Mouse (Mus musculus): ENCODE measurements around the gene Olfr49. TPM values are rescaled to one million over a fixed set of nuclear protein-coding genes. Genes with fewer than 3 reads are reported as not detected.
A peak's percentile ranks its signal among the peaks of the same experiment; 100 is the strongest.

The Olfr49 gene
- polyA plus RNA-seq, 1 experiment from 2014 or later, result not detected

- Histone ChIP-seq H3K4me3 (replicated peaks) (peak overlapping the region; percentile 73), H3K27ac (peak overlapping the region; percentile 53; the same call in 1 of the 2 replicates), H3K27me3 (replicated peaks) (no peaks in the 10 kb centered on the region), H3K9ac (peak overlapping the region; percentile 50; the same call in 1 of the 2 replicates), H3K4me1 (peaks cover 9% of the 10 kb centered on the region), H3K36me3 (peaks cover 8% of the 10 kb centered on the region; the same call in 1 of the 2 replicates), H3K4me2 (peak overlapping the region; percentile 76), H3K9me3 (no peaks in the 10 kb centered on the region)
- ATAC-seq (ENCODE audit: insufficient read depth, low FRiP score, low read depth), result no peak
- WGBS, result 21% methylated on average over 8 of the region's 8 CpGs
Observed at GRCm38 (mm10) chr14:54259722-54260085, 25.0 kb downstream of the Olfr49 start.

DNA sequence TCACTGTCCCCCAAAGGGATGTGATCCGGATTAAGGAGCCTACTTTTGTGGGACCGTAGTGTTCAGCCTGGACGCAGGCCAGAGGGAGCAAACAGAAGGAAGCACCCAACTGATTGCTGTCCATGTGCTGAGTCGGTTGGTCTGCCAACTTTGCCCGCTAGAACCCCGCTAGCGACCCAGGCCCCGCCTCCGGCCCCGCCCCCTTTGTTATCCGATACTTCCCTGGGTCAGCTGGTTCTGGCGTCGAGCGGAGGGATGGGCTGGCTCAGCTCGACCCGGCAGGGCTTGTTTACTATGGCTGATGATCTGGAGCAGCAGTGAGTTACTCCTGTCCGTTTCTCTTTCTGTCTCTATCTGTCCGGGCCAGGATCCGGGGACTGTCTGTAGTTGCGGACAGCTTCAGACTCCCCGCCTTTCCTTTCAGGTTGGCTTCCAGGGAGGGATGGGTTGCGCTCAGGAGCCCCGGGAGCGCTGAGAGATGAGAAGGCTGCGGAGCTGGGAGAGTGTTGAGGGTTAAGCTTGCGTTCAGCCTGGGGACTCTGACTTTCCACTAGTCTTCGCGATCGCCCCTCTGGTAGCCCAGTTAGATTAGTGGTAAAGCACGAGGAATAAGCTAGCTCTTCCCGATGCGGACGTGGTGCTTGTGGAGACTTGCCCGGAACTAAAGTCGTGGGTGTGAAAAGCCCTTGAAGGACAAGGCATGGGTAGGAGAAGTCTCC, 25.6 kb downstream of the Olfr49 start:
- under 1% methylated on average over 35 of the region's 35 CpGs for WGBS
- peak overlapping the region; percentile 76 for H3K4me2 ChIP-seq
- H3K36me3 ChIP-seq, result peaks cover 8% of the 10 kb centered on the region; the same call in 1 of the 2 replicates

DNA sequence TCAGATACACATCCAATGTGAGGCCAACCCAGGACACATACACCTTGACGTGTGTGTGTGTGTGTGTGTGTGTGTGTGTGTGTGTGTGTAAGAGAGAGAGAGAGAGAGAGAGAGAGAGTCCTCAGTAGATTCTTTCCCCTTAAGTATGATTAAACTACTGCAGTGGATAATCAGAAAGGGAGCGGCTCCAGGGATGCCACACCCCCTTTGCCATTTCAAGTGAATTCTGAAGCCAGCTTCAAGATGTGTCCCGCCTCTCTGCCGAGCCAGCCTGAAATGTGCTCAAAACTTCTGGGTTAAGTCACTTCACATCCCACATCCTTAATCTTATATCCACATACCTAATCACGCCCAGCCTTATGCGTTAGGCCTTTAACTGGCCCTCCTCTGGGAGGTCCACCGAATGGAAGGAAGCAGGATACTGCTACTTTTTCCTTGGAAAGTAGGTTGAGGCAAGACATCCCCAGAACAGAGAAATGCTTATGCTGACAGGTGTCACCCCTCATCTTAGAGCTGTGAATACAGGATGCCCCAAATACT, 26.5 kb downstream of the Olfr49 start:
- 59% methylated on average over 7 of the region's 7 CpGs for WGBS
- Histone ChIP-seq H3K36me3 (peaks cover 8% of the 10 kb centered on the region; the same call in 1 of the 2 replicates), H3K4me1 (peaks cover 9% of the 10 kb centered on the region), H3K9ac (no peak overlapping the region), H3K4me2 (peak overlapping the region; percentile 76), H3K27ac (no peak overlapping the region), H3K4me3 (replicated peaks) (no peak overlapping the region), H3K9me3 (no peaks in the 10 kb centered on the region), H3K27me3 (replicated peaks) (no peaks in the 10 kb centered on the region)
- ATAC-seq (ENCODE audit: insufficient read depth, low FRiP score, low read depth), result no peak

More for the DNA sequence above, 25.6 kb downstream of the Olfr49 start:
- Histone ChIP-seq H3K27me3 (replicated peaks) (no peaks in the 10 kb centered on the region), H3K9ac (peak overlapping the region; percentile 50), H3K4me3 (replicated peaks) (peak overlapping the region; percentile 73), H3K27ac (peak overlapping the region; percentile 53; the same call in 1 of the 2 replicates), H3K4me1 (peaks cover 9% of the 10 kb centered on the region), H3K9me3 (no peaks in the 10 kb centered on the region)
- ATAC-seq (ENCODE audit: insufficient read depth, low FRiP score, low read depth), result peak; percentile 96

GRCm38 (mm10) chr14:54254670-54255202, 30.0 kb downstream of the Olfr49 start:
- Histone ChIP-seq H3K9ac (no peak overlapping the region), H3K4me2 (peak overlapping the region; percentile 66), H3K27ac (peak overlapping the region; percentile 84; the same call in 1 of the 2 replicates), H3K9me3 (no peaks in the 10 kb centered on the region), H3K4me1 (peaks cover 24% of the 10 kb centered on the region), H3K27me3 (replicated peaks) (no peaks in the 10 kb centered on the region), H3K4me3 (replicated peaks) (peak overlapping the region; percentile 58), H3K36me3 (no peaks in the 10 kb centered on the region)
- 54% methylated on average over 12 of the region's 12 CpGs for WGBS
- no peak for ATAC-seq (ENCODE audit: insufficient read depth, low FRiP score, low read depth)

GRCm38 (mm10) chr14:54253741-54254291, 30.9 kb downstream of the Olfr49 start, which contains the start of the genes Dad1 and Abhd4:
Gene Dad1, minus strand, starts transcription at chr14:54254104.
Gene Abhd4, plus strand, starts transcription at chr14:54254188.
- peaks cover 26% of the 10 kb centered on the region; the same call in 1 of the 2 replicates for H3K4me1 ChIP-seq
- H3K9ac ChIP-seq, result peak within 1 kb of the TSS; percentile 43
- no peaks in the 10 kb centered on the region for H3K27me3 ChIP-seq (replicated peaks)
- H3K9me3 ChIP-seq, result no peaks in the 10 kb centered on the region
- peak; percentile 99 for ATAC-seq (ENCODE audit: insufficient read depth, low FRiP score, low read depth)
- peak within 1 kb of the TSS; percentile 58 for H3K4me3 ChIP-seq (replicated peaks)
- H3K36me3 ChIP-seq, result no peaks in the 10 kb centered on the region
- peak within 1 kb of the TSS; percentile 84 for H3K27ac ChIP-seq
- WGBS, result under 1% methylated on average over 39 of the region's 39 CpGs
- peak within 1 kb of the TSS; percentile 66 for H3K4me2 ChIP-seq

DNA sequence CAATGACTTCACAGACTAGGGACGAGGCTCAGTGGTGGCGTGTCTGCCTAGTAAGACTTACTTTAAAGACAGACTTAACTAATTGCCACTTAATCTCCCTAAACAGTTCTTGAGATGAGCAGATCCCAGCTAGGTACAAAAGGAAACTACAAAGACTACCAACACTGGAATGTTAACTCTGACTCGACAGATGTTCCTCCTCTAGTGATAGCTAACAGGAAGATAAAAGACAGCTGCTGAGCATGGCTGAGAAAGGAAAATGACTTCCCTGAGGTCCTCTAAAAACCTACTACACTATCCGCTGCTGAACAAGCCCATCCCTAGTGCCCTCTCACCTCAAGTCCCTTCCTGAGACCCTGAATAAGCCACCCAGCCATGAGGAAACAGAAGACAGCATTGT, 34.6 kb downstream of the Olfr49 start:
- H3K4me3 ChIP-seq (replicated peaks), result no peak overlapping the region
- no peak overlapping the region for H3K9ac ChIP-seq
- peaks cover 26% of the 10 kb centered on the region; the same call in 1 of the 2 replicates for H3K4me1 ChIP-seq
- 45% methylated on average over 4 of the region's 4 CpGs for WGBS
- H3K4me2 ChIP-seq, result no peak overlapping the region
- H3K36me3 ChIP-seq, result no peaks in the 10 kb centered on the region; the same call in 1 of the 2 replicates
- no peak for ATAC-seq (ENCODE audit: insufficient read depth, low FRiP score, low read depth)
- H3K9me3 ChIP-seq, result no peaks in the 10 kb centered on the region
- no peaks in the 10 kb centered on the region for H3K27me3 ChIP-seq (replicated peaks)
- no peak overlapping the region for H3K27ac ChIP-seq

GRCm38 (mm10) chr14:54249326-54249725, 35.4 kb downstream of the Olfr49 start:
- Histone ChIP-seq H3K4me2 (no peak overlapping the region), H3K27me3 (replicated peaks) (no peaks in the 10 kb centered on the region), H3K36me3 (no peaks in the 10 kb centered on the region; the same call in 1 of the 2 replicates), H3K9ac (no peak overlapping the region), H3K4me3 (replicated peaks) (no peak overlapping the region), H3K27ac (no peak overlapping the region), H3K4me1 (peaks cover 26% of the 10 kb centered on the region; the same call in 1 of the 2 replicates), H3K9me3 (no peaks in the 10 kb centered on the region)
- no peak for ATAC-seq (ENCODE audit: insufficient read depth, low FRiP score, low read depth)
- 48% methylated on average over 9 of the region's 9 CpGs for WGBS

- Histone ChIP-seq H3K27ac (no peak overlapping the region), H3K4me3 (replicated peaks) (no peak overlapping the region), H3K36me3 (peaks cover 19% of the 10 kb centered on the region), H3K4me1 (peaks cover 16% of the 10 kb centered on the region; the same call in 1 of the 2 replicates), H3K9ac (no peak overlapping the region), H3K27me3 (replicated peaks) (no peaks in the 10 kb centered on the region), H3K9me3 (no peaks in the 10 kb centered on the region), H3K4me2 (no peak overlapping the region)
- no peak for ATAC-seq (ENCODE audit: insufficient read depth, low FRiP score, low read depth)
- 84% methylated on average over 3 of the region's 3 CpGs for WGBS
Observed at GRCm38 (mm10) chr14:54246232-54246631, 38.5 kb downstream of the Olfr49 start.

GRCm38 (mm10) chr14:54244183-54244582, 40.6 kb downstream of the Olfr49 start:
- Histone ChIP-seq H3K36me3 (peaks cover 27% of the 10 kb centered on the region), H3K4me3 (replicated peaks) (no peak overlapping the region), H3K27ac (no peak overlapping the region), H3K9ac (no peak overlapping the region), H3K4me2 (no peak overlapping the region), H3K9me3 (no peaks in the 10 kb centered on the region), H3K27me3 (replicated peaks) (no peaks in the 10 kb centered on the region), H3K4me1 (0 out of 2 replicates have a peak, but pooled peaks cover under 1% of the 10 kb centered on the region)
- no peak for ATAC-seq (ENCODE audit: insufficient read depth, low FRiP score, low read depth)
- 68% methylated on average over 3 of the region's 3 CpGs for WGBS

DNA sequence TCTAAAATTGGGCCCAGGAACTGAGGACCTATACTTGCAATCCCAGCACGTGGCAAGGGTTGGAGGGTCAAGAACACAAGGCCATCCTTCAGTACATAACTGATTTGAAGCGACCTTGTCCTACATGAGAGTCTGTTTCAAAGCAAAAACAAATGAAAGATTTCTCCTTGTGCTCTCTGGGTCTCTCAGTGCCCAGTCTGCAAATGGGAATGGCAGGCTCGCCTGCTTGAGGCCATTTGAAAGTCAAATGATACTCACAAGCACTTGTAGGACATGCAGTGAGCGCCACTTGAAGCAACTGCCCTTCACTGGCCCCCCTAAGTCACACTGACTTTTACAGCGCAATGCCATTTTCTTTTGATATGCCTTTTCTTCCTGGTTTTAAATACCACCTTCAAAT, 44.2 kb downstream of the Olfr49 start:
- H3K4me2 ChIP-seq, result no peak overlapping the region
- H3K9ac ChIP-seq, result no peak overlapping the region
- no peaks in the 10 kb centered on the region for H3K4me1 ChIP-seq
- ATAC-seq (ENCODE audit: insufficient read depth, low FRiP score, low read depth), result no peak
- peaks cover 30% of the 10 kb centered on the region for H3K36me3 ChIP-seq
- H3K9me3 ChIP-seq, result no peaks in the 10 kb centered on the region
- no peaks in the 10 kb centered on the region for H3K27me3 ChIP-seq (replicated peaks)
- no peak overlapping the region for H3K27ac ChIP-seq
- 83% methylated on average over 5 of the region's 5 CpGs for WGBS
- H3K4me3 ChIP-seq (replicated peaks), result no peak overlapping the region

DNA sequence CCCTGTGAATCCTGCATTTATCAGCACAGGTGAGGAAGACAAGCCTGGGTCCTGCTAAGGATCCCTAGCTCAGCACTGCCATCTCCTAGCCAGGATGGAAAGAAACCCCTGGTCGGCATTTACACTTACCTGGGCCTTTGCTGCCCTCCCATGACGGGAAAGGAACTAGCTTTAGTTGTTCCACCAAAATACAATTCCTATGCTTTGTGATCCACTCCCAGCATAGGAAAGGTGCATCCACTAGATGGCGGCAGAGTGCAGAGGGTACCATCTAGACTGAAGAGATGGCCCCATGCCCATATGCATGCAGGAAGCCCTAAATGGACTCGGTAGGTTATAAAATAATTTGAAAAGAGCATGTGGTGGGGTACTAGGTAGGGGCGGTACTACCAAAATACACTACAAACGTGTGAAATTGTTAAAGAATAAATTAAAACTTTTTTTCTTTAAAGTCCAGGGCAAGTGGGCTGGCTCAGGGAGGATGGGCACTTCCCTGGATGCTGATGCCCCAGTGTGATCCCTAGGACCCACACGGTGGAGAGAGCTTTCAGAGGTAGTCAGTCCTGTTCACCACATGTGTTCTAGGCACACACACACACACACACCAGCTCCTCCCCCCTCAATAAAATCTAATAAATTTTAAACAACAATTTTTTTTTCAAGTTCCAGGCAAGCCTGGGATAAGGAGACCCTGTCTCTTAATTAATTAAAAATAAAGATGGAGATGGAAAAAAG, 45.6 kb downstream of the Olfr49 start:
- H3K4me2 ChIP-seq, result no peak overlapping the region
- H3K9ac ChIP-seq, result no peak overlapping the region
- no peaks in the 10 kb centered on the region for H3K27me3 ChIP-seq (replicated peaks)
- 18% methylated on average over 7 of the region's 7 CpGs for WGBS
- no peak overlapping the region for H3K4me3 ChIP-seq (replicated peaks)
- no peaks in the 10 kb centered on the region for H3K4me1 ChIP-seq
- H3K36me3 ChIP-seq, result peaks cover 35% of the 10 kb centered on the region
- H3K27ac ChIP-seq, result no peak overlapping the region
- ATAC-seq (ENCODE audit: insufficient read depth, low FRiP score, low read depth), result peak; percentile 55; the same call in 1 of the 2 replicates
- H3K9me3 ChIP-seq, result no peaks in the 10 kb centered on the region

Data from stomach, embryonic 15.5 days (tissue).